Mouse (Mus musculus): ENCODE results near the gene Slc27a2.
"Not testable (repeated sequence)": the region's sequence is repeated elsewhere in the genome, so short reads cannot be mapped to it uniquely, and the experiment has no call there.

Gene Slc27a2

GRCm38 (mm10) chr2:126606061-126606687, 54.0 kb downstream of the Slc27a2 start:
- DNase-seq (ENCODE audit: low spot score in 2 of 2) = peak; percentile 33 to 48

GRCm38 (mm10) chr2:126606688-126607062, 54.5 kb downstream of the Slc27a2 start:
- DNase-seq (ENCODE audit: low spot score in 2 of 2) = no peak

- DNase-seq (ENCODE audit: low spot score in 2 of 2) = no peak
Measured at GRCm38 (mm10) chr2:126607553-126608203, 55.5 kb downstream of the Slc27a2 start.

GRCm38 (mm10) chr2:126609600-126609999, 57.4 kb downstream of the Slc27a2 start:
- DNase-seq (ENCODE audit: low spot score in 2 of 2) = not testable (repeated sequence)

- no peak for DNase-seq (ENCODE audit: low spot score in 2 of 2)
Measured at GRCm38 (mm10) chr2:126615355-126615754, 63.1 kb downstream of the Slc27a2 start.

- DNase-seq (ENCODE audit: low spot score in 2 of 2) = no peak
Measured at GRCm38 (mm10) chr2:126618470-126619179, 66.4 kb downstream of the Slc27a2 start.

GRCm38 (mm10) chr2:126619249-126619704, 67.1 kb downstream of the Slc27a2 start, which contains the start of gene Hdc:
TSS of gene Hdc (minus strand) at chr2:126619299.
- DNase-seq (ENCODE audit: low spot score in 2 of 2) = no peak

GRCm38 (mm10) chr2:126622455-126622854, 70.2 kb downstream of the Slc27a2 start:
- no peak for DNase-seq (ENCODE audit: low spot score in 2 of 2)

- no peak for DNase-seq (ENCODE audit: low spot score in 2 of 2)
Measured at GRCm38 (mm10) chr2:126623138-126623537, 70.9 kb downstream of the Slc27a2 start.

GRCm38 (mm10) chr2:126628455-126628995, 76.3 kb downstream of the Slc27a2 start:
- DNase-seq (ENCODE audit: low spot score in 2 of 2) = no peak

GRCm38 (mm10) chr2:126633165-126633564, 81.0 kb downstream of the Slc27a2 start:
- no peak for DNase-seq (ENCODE audit: low spot score in 2 of 2)

GRCm38 (mm10) chr2:126635939-126636823, 84.0 kb downstream of the Slc27a2 start:
- no peak for DNase-seq (ENCODE audit: low spot score in 2 of 2)

All from spleen, postnatal 36 days (tissue).